Mouse (Mus musculus) c-Kit-negative CD71-positive TER-119-positive erythroid progenitor cells, embryonic 14.5 days (primary cell): ENCODE data around the gene Nmnat2.

Experiments
- DNase-seq: peaks from one replicate; pipeline ENCODE4 v3.0.0-alpha.2; 2013; ENCODE audit warnings: low read depth, low spot score

Nmnat2 gene

DNA sequence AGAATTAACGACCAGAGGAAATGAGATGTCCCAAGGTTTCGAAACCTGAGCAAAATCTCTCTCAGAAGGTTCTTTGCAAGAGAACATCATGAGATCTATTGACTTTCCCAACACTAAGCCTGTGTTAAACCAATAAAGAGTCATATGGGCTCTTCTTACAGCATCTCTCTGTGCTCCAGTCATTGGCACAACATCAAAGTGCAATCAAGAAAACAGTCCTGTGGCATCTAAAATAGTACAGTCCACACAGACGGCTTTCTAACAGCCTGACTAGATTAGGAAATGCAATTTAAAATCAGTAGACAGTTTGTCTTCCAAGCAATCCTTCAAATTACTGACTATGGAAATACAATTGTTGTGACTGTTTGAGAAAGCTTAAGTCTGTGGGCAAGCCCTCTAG lies 32.2 kb downstream of the Nmnat2 start:
- DNase-seq, result no peak

GRCm38 (mm10) chr1:152990067-152990466 lies 35.3 kb downstream of the Nmnat2 start:
- DNase-seq, result no peak

- no peak for DNase-seq
Measured at GRCm38 (mm10) chr1:152992271-152993134, 37.7 kb downstream of the Nmnat2 start.

GRCm38 (mm10) chr1:152993803-152994202 lies 39.0 kb downstream of the Nmnat2 start:
- DNase-seq, result no peak

DNA sequence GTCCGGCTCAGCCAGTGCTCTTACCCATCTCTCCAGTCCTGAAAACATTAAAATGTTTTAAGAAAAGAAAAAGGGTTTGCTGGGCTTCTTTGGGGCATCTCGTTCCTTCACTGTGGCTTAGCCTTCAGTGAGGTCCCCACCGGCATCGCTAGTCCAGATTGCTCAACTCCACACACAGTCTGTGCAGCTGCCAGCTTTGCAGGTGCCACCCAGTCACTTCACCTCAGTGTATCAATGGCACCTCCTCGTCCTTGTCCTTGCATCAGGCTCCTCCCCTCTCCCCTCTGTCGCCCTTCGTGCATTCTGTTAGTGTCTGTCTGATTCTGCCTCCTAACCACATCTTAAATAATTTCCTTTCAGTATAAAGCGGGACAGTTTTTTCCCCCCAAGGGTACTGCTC lies 45.2 kb downstream of the Nmnat2 start:
- no peak for DNase-seq

- no peak for DNase-seq
Measured at GRCm38 (mm10) chr1:153000486-153001228, 45.9 kb downstream of the Nmnat2 start.

- DNase-seq, result no peak
Measured at GRCm38 (mm10) chr1:153002295-153003050, 47.7 kb downstream of the Nmnat2 start.

- DNase-seq, result no peak
Measured at GRCm38 (mm10) chr1:153004472-153004871, 49.7 kb downstream of the Nmnat2 start.

DNA sequence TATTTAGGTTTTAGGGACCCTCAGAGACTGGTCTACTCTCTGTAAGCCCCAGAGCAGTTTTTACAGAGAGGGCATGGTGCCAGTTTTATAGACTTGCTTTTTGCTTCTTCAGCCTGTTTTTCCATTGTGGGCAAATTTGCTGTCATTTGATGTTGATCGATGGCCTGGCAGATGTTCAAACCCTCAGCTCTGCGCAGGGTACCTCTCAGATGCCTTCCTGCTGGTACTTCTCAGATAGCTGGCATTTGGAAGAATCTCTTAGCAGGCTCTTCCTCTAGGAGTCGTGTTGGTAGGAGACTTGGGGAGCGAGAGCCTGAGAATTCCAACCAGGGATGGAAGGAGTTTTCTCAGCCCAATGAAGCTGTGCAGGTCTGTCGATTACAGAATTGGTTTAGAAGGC lies 51.3 kb downstream of the Nmnat2 start:
- no peak for DNase-seq

GRCm38 (mm10) chr1:153006761-153007160 lies 52.0 kb downstream of the Nmnat2 start:
- DNase-seq, result no peak

DNA sequence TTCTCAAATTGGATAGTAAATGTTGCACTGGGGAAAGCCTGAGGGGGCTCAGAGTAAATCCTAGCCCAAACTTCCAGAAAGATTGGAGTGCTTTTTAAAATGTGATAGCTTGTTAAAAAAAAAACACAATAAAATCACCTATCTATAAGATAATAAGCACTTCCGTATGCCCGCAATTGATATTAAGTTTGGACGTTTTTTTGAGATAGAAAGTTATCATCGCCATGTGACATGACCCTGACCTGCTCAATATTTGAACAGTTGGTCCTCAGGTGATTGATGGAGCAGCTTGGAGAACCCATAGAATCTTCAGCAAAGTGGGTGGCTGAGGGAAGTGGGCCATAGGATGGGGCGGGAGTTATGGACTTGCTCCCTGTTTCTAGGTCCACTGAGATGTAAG lies 52.5 kb downstream of the Nmnat2 start:
- no peak for DNase-seq

DNA sequence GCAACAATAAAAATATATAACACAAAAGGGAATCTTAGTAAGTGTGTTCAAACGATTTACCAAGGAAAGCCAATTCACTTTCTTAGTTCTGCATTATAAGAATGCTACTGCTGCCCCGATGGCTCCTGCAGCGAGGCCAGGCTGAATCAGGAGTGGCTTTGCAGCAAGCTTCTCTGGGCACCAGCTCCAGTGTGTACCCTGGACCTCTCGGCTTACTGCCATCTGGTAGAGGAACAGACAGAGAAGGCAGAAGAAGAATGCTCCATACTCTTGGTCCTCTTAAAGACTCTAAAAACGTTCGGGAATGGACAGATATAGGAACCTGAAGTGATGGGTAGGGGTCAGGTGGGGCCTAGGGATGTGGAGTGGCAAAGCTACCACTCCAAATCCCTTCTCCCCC lies 53.0 kb downstream of the Nmnat2 start:
- DNase-seq, result no peak

- no peak for DNase-seq
Measured at GRCm38 (mm10) chr1:153009338-153009737, 54.5 kb downstream of the Nmnat2 start.

DNA sequence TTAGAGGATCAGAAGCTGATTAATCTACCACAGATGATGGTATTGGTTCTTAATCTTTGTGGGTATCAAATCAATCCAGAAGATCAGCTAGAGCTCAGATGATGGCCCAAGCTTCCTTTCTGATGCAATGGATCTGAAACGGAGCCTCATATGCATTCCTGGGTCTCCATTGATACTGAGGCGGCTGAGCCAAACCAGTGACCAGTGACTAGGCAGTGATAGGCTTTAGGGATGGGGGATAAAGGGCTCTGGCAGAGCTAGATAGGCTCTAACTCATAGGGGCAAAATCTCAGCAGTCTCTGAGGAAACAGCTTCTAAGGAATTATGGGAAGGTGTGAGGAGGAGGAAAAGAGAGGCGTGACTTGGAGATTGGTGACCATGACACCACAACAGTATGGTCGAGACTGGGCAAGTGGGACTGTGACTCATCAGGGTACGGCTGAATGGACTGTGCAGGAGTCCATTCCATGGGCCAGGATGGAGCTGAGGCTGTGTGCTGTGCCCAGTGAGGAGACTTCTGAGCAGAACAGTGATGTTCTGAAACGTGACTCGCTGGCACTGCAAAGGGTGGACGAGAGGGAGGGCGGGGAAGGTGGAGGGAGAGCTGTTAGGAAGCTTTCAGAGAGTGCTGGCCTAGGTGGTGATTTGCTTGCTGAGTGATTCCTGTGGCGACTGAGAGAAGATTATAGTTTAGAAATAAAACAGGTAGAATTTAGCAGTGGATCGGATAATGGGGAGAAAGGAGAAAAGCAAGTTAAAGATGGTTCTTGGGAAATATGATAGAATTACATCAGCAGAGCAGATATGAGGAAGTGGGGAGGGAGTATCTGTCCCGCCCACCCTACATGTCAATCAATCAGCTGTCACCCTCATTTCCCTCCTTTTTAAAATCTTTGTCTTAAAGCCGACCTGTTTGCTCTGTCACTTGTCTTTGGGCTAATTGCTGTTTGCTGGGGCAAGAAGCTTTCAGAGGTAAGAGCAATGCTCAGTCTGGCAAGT lies 55.9 kb downstream of the Nmnat2 start:
- no peak for DNase-seq

GRCm38 (mm10) chr1:153011544-153011943 lies 56.8 kb downstream of the Nmnat2 start:
- DNase-seq, result no peak

- no peak for DNase-seq
Measured at GRCm38 (mm10) chr1:153013541-153014288, 58.9 kb downstream of the Nmnat2 start.

DNA sequence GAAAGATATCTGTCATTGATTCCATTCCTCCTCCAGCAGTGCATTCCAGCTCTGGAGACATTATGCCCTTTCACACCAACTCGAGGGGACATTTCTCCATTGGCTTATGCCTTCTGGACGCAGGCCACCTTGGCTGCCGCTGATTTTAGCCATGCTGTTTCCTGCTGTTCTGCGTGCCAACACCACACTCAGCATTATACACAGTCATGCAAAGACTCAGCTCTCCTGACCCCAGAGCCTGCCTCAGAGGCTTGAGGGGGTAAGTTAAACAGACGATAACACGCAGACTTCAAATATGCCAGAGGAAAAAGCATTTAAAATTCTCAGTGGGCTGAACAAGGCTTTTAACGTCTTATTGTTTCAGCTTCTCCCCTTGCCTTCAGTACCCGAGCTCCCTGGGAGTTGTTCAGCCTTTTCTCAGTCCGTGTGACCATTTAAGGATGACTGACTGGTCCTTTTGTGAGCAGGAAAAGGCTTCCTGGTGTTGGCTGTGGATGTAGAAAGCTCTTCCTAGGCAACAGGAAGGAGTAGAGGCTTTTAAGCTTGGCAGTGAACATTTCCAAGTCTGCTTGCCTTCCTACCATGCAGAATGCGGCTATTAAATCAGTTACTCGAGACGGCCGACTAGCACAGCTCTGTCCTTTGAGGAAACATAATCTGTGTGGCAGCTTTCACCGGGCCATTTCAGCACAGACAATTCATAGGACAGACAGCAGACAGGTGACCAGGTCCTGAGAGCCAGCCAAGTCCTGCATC lies 59.8 kb downstream of the Nmnat2 start:
- DNase-seq, result no peak

GRCm38 (mm10) chr1:153016465-153017163 lies 61.8 kb downstream of the Nmnat2 start:
- no peak for DNase-seq

GRCm38 (mm10) chr1:153019128-153019527 lies 64.3 kb downstream of the Nmnat2 start:
- no peak for DNase-seq
